Mouse (Mus musculus): ENCODE measurements around the gene Zbtb17. TPM values are rescaled to one million over a fixed set of nuclear protein-coding genes. Genes with fewer than 3 reads are reported as not detected.
A peak's percentile ranks its signal among the peaks of the same experiment; 100 is the strongest.

The Zbtb17 gene
- total RNA-seq, 2 experiments from 2014 or later = 16.1 to 17.3 TPM

DNA sequence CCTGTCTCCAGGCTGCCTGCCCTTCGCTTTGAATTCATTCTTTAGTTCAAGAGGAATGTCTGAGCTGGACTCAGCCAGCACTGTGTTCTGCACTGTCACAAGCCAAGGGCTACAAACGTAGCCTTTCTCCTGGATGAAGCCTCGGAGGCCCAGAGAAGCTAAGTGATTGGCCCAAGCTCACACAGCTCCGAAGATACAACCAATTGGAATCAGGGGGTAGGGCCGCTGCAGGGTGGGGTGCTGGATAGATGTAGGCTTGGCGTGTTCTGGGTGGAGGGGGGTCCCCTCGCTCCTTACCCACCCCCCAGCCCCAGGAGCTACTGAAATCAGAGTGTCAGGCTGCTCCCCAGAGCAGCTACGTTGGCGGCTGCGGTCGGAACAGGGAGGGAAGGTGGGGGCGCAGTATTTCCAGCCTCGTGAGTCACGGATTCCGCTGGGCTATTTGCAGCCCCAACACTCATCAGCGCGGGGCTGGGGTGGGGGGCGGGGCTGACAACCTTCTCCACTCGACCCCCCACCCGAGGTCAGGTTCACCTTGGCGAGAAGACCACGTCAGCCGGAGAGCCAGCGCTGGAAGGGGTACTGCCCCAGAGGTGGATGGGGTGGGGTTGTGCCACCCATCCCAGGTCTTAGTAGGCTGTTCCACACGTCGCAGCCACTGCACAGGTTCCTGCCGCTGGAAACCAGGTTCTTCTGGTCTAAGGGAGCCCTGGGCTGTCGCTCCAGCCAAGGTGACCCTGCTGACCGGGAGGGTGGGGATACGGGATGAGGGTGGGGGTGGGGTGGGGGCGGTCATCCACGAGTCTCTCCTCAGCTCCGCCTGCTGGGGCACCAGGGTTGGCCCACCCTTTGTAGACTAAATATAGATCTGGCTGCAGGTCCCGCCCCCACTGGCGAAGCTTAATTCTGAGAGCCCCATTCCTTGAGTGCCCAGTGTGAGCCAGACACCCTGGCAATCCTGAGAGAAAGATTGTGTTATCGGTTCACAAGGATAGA is 18.7 kb upstream of the Zbtb17 start:
- DNase-seq = peak; percentile 58

DNA sequence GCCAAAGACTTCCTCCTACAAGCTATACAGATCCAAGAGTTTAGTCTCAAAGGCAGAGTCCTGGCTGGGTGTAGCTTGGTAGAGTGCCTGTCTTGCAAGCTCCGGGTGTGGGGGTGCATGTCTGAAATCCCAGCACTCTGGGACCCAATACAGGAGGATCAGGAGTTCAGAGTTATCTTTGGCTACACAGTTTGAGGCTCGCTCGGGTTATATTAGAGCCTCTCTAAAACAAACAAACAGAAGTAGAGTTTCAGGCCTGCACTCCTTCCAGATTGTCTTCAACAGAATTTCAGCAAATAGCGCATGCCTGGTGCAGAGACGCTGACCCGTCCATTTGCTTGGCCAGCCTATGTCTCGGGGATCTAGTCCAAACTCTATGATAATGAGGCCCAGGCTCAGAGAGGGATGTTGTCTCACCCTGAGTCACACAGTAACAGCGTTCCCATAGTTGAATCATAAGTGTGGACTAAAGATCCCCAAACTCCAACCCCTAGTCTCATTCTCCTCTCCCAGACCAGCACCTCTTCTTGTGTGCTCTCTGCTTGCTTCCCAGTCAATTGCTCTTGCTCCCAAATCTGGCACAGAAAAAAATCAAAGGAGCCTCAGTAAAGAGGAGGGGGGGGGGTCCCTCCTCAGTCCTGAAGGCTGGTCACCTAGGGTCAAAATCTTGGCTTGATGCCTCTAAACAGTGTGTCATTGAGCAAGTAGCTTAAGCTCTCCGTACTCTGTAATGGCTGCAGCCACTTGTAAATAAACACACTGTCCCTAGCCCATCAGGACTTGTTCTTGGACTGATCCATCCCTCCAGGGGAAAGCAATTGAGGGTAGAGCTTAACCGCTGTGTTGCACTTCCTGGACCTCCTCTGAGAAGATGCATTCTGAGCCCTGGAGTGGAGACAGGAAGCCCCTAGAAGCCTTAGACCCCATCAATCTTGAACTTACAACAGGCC is 17.4 kb upstream of the Zbtb17 start:
- DNase-seq = no peak

DNA sequence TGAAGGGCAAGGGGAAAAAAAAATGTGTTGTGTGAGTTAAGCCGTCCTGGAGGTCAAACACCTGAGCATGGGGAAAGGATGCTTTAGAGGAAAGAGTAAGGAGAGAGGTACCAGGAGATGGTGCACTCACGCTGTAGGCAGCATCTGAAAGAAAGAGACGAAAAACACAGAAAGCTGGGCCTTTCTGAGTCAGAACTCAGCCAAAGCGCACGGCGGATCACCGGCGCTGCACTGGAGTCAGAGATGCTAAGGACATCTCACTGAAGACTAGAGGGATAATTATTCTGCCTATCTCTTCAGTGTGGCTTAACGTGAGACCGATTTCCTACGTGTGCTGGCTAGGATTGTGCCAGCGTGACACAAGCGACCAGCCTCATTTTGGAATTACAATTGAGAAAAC is 16.5 kb upstream of the Zbtb17 start:
- DNase-seq = no peak

DNA sequence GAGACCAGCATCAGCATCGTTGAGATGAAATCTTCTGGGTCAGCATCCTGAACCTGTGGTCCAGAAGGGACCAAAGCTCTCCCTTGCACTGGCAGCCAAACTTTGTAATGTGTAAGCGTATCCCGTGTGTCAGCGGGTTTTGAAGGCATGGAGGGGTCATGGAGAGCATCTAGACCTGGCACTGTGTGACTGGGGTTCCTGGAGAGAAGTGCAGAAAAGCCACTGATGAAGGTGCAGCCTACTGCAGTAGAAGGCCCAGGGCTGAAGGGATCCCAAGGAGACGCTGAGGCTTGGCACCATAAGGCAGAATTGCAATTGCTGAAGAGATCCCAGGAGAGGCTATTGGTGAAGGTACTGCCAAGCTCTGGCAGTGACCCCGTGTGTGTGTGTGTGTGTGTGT is 15.1 kb upstream of the Zbtb17 start:
- DNase-seq = no peak

GRCm38 (mm10) chr4:141429847-141430246 is 14.6 kb upstream of the Zbtb17 start:
- peak; percentile 61 for DNase-seq

DNA sequence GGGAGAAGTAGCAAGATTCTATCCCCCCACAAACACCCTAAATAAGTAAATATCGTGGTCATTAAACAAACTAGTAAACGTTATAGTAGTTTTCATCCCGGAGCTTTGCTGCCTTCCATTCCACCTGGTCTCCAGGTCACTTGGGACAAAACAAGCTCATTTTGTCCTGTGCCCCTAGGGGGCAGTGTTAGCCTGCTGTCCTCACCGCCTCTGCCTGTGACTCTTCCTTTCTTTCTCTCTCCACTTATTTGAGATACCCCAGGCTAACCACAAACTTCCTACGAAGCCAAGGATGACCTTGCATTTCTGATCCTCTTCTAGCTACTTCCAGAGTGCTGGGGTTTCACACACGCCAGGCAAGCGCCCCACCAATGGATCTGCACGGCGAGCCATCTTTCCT is 13.5 kb upstream of the Zbtb17 start:
- DNase-seq = peak; percentile 71

GRCm38 (mm10) chr4:141432666-141433065 is 11.8 kb upstream of the Zbtb17 start:
- no peak for DNase-seq

DNA sequence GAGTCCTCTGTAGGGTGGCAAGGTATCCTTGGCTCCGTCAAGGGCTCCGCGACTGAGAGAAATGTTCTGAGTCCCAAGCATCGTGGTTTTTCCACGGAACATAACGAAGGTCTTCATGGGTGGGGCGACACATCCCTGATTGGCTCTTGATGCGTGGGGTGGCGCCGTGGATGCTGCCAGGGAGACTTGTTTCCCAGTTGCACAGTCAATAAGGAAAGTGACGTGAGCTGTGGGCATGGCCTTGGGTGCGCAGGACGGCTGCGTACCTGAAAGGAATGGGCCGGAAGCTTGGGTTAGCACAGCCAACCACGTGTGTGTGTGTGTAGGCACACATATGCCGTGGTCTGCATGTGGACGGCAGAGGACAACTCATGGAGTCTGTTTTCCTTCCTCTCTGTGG is 11.3 kb upstream of the Zbtb17 start:
- DNase-seq = no peak

GRCm38 (mm10) chr4:141435974-141436373 is 8.5 kb upstream of the Zbtb17 start, which contains the start of gene Srarp:
TSS of gene Srarp (minus strand) at chr4:141436105.
- DNase-seq = no peak

GRCm38 (mm10) chr4:141439083-141439803 is 5.2 kb upstream of the Zbtb17 start:
- no peak for DNase-seq

DNA sequence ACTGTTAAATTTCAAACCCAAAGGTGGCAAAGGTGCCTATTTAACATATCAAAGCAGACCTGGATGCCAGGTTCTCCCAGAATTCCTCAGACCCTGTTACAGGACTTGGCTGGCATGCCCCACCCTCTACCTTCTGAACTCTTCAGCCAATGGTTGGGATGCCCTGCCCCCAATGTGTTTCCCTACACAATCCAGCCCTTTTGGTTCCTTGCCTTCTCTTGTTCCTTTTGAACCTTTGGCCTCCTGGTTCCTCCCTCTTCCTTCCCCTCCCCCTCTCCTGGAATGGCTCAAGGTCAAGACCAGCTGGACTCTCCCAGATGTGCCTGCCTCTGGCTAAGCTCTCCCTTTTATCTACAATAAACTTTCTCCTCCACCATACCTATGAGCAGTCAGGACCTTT is 3.6 kb upstream of the Zbtb17 start:
- no peak for DNase-seq

DNA sequence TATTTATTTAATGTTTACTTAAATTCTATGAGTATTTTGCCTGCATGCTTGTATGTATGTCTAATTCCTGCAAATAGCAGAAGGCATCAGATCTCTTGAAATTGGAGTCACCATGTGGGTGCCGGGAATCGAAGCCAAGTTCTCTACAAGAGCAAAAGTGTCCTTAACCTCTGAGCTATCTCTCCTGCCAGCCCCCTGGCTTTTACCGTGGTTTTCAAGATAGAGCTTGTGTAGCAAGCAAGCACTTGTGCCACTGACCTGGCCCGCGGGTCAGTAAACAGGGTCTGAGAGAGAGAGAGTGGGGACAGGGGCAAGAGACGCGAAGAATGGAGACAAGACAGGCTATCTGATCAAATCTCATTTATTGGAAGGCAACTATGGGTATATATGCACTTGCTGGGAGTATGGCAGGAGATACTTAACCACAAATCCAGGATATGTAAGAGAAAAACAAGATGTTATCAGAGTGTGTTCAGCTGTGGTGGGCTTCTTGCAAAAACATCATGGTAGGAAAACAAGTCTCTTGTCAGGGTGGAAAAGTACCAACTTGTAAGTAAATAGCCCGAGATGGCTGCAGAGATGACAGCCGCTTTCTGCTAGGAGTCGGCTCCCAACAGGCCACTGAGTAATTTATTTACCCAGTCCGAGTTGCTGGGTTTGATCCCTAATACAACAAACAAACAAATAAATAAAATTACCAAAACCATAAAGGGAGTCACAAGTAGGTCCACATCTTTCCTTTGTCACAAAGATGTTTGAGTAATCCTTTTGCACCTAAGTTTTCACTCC is 619 bp upstream of the Zbtb17 start:
- DNase-seq = no peak

GRCm38 (mm10) chr4:141445328-141445720 is 870 bp downstream of the Zbtb17 start:
- DNase-seq = no peak

DNA sequence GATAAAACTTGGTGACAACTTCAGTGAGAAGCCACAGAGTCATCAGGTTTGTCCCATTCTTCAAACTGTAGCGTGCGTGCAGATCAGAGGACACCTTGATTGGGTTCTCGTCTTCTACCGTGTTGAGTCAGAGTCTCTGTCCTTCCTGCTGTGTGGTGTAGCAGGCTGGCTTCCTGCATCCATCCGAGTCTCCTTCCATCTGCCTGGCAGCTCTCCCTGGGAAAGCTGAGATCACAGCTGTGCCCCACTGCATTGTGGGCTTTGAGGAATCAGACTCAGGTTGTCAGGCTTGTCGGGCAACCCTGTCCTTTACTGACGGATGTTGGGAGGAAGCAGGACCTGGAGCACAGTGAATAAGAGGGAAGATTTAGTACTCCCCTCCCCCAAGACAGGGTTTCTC is 1.8 kb downstream of the Zbtb17 start:
- no peak for DNase-seq

DNA sequence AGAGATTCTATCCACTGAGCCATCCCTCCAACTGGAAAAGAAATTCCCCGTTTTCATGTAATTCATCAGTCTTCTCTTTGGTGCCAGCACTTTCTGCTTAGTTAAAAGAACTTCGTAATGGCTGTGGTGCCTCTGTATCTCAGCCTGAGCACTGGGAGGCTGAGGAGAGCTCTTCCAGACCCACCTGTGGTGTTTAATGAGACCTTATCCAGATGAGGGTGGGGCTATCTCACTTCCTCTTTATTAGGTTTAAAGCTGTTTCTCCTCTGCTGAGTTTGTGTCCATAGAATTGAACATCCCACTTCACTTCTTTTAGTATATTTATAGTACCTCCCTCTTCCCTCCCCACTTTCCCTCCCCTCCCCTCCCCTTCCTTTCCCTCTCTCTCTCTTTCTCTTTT is 6.8 kb downstream of the Zbtb17 start:
- no peak for DNase-seq

DNA sequence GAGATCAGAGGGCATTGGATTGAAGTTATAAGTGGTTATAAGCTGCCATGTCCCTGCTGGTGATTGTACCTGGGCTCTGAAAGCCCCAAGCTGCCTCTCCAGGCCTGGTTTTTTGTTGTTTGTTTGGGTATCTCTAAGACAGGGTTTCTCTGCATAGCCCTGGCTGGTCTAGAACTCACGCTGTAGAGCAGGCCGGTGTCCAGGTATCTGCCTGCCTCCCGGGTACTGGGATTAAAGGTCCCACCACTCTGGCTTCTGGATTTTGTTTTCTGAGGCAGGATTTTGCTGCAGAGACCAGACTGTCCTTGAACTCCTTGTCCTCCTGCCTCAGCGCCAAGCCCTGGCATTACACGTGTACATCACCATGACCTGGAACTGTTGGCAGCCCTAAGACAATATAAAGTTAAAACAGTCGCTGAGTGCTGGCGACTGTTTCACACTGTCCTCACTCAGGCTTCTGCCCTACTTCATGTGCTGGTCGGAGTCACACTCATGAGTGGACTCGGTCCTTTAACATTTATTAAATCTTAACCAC is 7.5 kb downstream of the Zbtb17 start:
- DNase-seq = no peak

DNA sequence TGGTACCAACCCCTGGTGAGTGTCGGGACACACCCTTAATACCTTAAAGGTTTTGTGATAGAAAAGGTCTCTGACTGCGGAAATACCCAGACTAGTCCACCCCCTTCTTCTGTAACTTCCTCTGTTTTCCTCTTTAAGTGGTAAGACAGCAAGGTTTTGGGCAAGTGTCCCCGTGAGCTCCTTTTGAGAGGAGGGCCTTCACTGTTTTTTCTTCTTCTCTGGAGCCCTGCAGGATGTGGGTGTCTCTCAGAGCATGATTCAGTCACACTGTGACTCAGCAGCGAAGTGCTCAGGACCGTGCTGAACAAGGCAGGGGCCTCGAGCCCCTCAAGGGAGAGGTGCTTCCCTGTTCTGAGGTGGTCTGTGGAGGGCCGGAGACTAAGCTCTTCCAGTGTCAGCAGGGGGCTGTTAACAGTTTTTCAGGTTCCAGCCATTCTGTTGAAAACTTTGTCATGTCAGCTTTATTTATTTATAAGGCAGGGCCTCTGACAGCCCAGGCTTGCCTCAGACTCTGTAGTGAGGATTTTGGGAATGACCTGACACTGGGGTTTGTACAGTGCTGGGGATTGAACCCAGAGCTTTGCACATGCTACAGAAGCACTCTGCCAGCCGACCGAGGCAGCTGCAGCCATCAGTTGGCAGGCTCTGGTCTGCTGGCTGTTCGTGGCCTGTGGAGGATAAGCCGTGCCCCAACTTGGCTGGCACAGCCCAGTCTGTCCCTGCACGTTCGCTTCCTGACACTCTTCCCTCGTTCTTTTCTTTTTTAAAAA is 10.3 kb downstream of the Zbtb17 start:
- DNase-seq = no peak

GRCm38 (mm10) chr4:141455526-141455925 is 11.1 kb downstream of the Zbtb17 start:
- DNase-seq = no peak

DNA sequence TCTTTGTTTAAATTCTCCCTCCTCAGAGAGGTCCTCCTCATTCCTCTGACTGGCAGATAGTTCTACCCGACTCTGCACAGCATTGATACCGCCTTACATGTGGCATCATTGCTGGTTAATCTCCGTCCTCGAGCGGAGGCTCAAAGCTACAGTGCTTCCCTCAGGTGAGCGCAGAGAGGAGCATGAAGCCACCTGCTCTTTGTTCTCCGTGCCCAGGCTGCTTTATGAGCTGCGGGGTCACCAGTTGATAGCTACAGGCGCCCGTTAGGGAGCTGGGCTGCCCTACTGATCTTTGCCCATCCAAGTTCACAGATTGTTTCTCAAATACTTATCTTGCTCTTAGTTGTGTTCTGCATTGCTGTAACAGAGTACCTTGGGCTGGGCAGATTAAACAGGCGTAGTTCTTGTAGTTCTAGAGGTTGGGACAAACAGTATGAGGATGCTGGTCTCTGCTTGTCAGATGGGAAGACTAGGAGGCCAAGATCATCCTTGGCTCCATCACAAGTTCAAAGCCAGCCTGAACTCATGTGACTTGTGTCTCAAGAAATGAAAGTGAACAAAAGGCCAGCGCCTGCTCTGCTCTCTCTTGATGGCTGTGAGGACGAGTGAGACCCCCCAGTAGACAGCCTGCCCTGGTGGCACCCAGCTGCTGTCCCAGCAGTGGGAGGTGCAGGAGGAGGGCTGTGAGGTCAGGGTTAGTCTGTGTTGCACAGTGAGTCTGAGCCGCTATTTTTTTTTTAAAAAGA is 11.9 kb downstream of the Zbtb17 start:
- DNase-seq = no peak

All from gastrocnemius, postnatal 10 days (tissue).